Mouse (Mus musculus) urinary bladder, postnatal 25 days (tissue): ENCODE data around the gene Ddah2.
A peak's percentile ranks its signal among the peaks of the same experiment; 100 is the strongest.
"Not testable (repeated sequence)": the region's sequence is repeated elsewhere in the genome, so short reads cannot be mapped to it uniquely, and the experiment has no call there.

Source experiments
- DNase-seq: peaks from one replicate; pipeline ENCODE4 v3.0.0; 2022; ENCODE audit warnings: low spot score

Gene Ddah2

DNA sequence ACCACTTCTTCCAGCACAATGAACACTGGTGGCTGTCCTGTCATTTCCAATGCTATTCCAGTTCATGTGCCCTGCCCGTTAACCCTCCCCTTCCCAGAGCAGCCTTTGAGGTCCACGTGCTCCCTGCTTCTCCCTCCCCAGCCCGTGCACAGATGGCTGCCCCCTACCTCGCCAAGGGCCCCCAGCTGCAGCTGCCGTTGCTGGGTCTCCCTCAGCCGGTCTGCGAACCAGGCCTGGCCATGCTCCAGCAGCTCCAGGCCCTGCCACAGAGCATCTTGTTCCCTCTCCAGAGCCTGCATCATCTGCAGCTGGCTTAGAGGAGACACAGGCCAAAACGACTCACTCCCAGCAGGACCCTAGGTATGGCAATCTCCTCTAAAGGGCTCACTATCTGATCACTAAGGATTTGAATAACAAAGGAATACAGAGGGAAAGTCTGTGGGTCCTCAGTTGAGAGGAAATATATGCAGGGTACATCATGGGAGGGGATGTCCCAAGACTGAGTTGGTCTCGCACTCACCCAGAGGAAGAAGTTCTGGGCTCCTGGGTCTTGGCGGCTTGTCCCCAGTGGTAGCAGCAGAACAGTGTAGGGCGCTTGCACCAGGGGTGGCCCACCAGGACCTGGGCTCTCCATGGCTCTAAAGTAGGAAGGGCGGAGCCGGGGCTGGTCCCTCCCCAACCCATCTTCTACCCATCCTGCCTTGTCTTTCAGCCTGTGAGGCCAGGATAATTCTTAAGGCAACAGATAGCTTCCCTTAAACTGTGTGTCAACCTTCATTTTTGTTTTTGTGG, 31.4 kb upstream of the Ddah2 start, which contains the start of gene Sapcd1:
Gene Sapcd1, minus strand, starts transcription at position 740 of the 792 bp plus-strand sequence.
- no peak for DNase-seq

- no peak for DNase-seq
Observed at GRCm38 (mm10) chr17:35028315-35028714, 30.5 kb upstream of the Ddah2 start.

DNA sequence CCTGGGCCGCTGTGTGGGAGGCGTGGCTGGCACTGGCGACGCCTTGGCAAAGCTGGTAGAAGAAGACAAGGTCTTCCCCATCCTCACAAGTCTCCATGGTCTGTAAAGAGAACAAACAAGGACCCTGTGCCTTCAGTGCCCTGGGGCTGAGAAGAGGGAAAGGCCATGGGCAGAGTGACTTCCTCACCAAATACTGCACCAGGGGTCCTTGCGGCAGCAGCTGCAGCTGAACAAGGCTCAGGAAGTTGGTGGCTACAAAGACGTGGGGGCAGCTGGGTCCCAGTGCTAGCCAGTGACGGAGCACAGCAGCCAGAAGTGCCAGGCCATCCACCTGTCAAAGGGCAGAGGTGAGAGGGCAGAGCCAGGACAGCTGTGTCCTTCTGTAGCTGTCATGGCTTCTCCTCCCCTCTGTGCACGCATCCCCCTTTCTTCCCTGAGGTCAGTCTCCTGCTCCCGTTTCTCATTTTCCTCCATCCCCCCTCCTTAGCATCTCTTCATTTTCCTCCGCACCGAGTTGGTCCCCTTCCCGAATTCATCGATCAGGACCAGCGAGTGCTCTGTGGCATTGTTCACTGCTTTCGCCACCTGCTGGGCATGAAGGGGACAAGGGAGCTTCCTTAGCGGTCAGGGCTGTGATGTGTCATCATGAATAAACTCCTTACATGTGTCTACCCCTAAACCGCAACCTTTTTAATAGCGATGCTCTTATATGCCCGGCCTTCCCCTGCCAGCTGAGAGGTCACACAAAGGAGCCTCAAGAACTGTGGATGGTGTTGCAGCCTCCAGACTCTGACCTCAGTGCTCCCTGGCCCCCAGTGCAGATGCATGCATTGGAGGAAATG, 28.9 kb upstream of the Ddah2 start:
- no peak for DNase-seq

DNA sequence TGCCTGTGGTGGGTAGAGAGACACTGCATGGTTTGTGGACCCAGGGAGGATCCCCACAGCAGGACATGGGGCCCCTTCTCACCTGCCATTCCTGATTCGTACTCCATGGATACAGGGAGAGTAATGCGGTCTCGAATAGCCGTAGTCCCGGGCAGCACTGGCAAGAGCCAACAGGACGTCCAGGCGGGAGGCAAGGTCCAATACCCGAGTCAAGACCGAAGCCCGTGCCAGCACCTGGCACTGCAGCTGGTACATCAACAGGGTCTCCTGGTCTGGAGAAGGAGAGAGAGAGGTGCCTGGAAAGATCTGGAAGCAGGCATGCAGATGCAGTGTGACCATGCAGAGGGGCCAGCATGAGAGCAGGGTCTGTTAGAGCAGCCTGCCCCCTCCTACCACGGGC, 27.6 kb upstream of the Ddah2 start:
- no peak for DNase-seq

- DNase-seq = no peak
Observed at GRCm38 (mm10) chr17:35031880-35032279, 27.0 kb upstream of the Ddah2 start.

DNA sequence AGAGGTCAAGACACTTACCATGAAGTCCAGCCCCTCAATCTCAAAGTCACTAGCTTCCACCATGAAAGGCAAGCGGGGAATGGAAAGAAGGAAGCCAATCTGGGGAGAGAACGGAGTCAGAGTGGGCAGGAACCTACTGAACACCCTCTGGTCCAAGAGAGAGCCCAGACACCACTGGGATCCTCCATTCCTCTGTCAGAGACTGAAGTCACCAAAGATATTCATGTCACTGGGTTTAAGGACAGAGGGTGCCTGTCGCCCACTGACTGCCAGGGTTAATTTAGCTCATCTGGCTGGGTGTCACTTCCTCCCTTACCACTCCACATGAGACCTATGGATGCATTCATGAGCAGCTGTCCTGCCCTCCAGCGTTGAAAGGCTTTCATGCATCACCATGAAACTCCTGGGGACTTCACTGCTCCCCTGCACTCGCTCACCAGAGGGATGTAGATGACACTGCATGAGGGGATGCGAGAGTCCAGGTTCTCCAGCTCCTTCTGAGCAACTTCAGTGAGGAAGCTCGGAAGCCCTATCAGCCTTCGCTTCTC, 26.4 kb upstream of the Ddah2 start:
- no peak for DNase-seq

GRCm38 (mm10) chr17:35033703-35034102, 25.1 kb upstream of the Ddah2 start:
- DNase-seq = not testable (repeated sequence)

GRCm38 (mm10) chr17:35034896-35035295, 23.9 kb upstream of the Ddah2 start:
- no peak for DNase-seq

- no peak for DNase-seq
Observed at GRCm38 (mm10) chr17:35039121-35039873, 19.5 kb upstream of the Ddah2 start.

DNA sequence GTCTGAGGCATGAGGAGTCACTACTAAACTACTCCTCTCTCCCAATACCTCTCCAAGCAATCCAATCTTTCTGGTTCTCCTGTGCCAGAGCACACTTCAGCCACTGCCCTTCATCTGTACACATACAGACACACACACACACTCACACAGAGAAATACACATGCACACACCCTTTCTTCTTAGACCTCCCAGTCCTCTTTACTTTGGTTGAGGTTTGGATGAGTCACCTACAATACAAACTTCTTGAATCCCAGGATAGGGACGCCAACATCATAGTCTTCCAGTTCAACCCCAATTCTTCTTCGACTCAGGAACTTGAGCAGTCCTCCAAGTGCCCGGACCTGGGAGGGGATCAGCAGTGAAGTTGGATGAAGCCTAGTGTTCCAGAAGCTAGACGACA, 15.0 kb upstream of the Ddah2 start:
- DNase-seq = no peak

DNA sequence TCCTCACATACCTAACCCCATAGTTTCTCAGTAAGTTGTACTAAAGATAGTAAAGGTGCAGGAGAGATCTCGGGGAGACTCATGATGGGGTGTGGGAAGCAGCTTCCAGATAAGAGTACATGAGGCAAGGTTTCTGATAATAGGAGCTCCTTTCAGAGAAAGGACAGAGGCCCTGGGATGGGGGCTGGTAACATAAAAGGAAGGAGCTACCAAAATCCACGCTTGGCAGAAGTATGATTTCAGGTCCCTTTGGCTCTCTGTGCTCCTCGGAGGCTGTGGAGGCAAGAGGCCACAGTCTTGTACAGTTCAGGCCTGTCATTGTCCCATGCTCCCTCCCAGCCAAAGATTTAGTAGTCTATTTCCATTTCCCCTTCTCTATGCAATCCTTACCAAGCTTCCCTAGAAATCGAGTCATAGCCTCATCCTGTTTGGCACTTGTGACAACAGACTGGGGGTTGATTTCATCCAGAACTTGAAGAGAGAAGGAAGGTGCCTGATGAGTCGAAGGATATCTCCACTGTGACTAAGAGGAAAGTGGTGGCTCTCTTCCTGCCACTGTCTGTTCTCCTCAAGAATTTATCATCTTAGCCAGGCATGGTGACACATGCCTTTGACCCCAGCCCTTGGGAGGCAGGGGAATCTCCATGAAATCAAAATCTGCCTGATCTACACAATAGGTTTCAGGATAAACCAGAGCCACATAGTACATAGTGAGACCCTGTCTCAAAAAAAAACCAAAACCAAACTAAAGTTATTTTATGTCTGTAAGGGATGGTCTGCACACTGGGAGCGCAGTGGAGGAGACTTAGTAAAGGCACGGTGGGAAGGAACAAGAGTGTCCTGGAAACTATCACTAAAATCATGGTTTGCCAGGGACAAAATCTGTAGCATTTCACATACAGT, 13.7 kb upstream of the Ddah2 start:
- no peak for DNase-seq

- DNase-seq = no peak
Observed at GRCm38 (mm10) chr17:35045807-35046680, 12.8 kb upstream of the Ddah2 start.

DNA sequence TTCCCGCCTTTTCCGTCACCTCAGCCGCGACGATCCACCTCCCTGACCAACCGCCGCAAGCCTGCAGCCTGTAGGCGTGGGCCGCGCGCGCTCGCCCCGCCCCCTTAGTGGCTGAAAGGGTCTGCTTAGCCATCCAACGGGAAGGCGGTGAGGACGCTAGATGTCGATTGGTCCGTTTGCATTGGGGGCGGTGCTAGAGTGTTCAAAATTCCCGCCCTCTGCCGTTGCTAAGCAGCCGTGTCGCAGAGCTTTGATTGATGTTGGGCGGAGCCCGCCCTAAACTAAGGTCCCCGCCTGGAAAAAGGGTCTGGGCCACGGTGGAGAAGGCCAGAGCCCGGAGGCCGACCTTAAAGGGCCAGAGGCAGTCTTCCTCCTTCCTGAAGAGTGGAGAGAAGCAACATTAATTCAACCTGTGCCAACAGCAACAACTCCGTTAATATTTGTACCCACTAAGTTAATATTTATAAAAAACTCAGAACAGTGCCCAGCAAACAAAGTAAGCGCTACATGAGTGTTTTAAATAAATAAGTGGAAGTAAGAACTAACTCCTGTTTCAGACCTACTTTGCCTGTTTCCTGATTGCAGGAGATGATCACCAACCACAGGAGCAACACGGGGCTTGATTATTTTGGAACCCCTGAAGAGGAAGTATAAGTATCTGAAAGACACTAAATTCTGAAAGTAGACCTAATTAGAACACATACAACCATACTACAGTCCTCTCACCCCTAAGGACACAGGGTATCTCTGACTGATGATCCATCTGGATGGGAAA, 12.0 kb upstream of the Ddah2 start, which contains the start of gene Msh5:
Gene Msh5, minus strand, starts transcription at position 65 of the 775 bp plus-strand sequence.
- DNase-seq = peak; percentile 94

- DNase-seq = no peak
Observed at GRCm38 (mm10) chr17:35047688-35048087, 11.1 kb upstream of the Ddah2 start.

DNA sequence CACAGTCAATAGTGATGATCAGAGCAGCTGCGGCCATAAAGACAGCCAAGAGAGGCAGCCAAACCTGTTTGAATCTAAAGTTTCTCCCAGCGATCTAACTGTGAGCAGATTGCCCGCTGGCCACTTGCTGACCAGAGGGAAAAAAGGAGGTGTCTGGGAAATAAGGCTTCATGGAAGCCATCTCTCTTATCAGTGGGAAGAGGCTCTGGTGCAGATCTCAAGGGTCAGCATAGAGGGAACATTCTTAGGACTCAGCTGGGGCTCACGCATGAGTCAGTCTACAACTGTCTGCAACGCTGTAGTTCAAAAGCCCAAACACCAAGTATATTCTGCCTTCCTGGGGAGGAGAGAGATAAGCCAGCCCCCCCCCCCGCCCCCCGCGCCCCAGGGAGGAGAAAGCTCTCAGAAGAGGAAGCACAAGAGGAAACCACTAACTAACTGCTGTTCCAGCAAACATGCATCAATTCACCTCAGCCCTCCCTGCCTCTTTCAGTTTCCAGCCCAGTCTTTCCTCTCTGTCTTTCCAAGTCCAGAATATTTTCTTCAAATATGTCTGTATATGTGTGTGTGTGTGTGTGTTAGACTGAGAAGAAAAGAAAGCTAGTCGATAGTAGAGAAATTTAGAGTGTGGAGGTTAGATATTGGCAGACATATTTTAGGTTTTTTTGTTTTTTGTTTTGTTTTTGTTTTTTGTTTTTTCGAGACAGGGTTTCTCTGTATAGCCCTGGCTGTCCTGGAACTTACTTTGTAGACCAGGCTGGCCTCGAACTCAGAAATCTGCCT, 10.5 kb upstream of the Ddah2 start:
- no peak for DNase-seq

DNA sequence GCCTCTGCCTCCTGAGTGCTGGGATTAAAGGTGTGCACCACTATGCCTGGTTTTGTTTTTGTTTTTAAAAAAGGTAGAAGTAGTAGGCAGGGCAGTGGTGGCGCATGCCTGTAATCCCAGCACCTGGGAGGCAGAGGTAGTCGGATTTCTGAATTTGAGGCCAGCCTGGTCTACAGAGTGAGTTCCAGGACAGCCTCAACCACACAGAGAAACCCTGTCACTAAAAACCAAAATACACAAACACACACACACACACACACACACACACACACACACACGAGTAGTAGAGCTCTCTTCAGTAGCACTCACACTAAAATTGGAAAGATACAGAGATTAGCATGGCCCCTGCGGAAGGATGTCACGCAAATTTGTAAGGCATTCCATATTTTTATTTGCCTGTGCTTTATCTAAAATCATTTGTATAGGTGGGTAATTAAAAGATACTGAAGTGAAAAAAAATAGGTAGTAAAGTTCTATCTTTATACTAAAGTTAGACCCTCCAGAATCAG, 9.8 kb upstream of the Ddah2 start:
- no peak for DNase-seq

GRCm38 (mm10) chr17:35049561-35050016, 9.2 kb upstream of the Ddah2 start, which contains the start of gene Clic1:
Gene Clic1 (plus strand): TSS chr17:35049966.
- DNase-seq = no peak
